Mouse (Mus musculus) embryonic facial prominence, embryonic 15.5 days (tissue): ENCODE data around the gene S1pr4. TPM values are rescaled to one million over a fixed set of nuclear protein-coding genes. Genes with fewer than 3 reads are reported as not detected.

Experiments used
- ATAC-seq: fragments of 200-750 bp; cut with Nextera tagmentation; 2 replicates; pipeline ENCODE4 v1.8.0; 2017; ENCODE audit warnings: low read depth, moderate TSS enrichment; ENCODE audit not compliant: insufficient number of reproducible peaks, low FRiP score, low TSS enrichment
- H3K27ac ChIP-seq: fragments of 300-500 bp; sonication (generic); replicated peaks from 2 replicates; pipeline ENCODE4 v1.5.1; 2015; ENCODE audit warnings: mild to moderate bottlenecking, inconsistent platforms
- H3K27me3 ChIP-seq: fragments of 300-500 bp; sonication (generic); 2 replicates; pipeline ENCODE4 v1.6.1; 2015; ENCODE audit warnings: inconsistent platforms
- H3K36me3 ChIP-seq: fragments of 300-500 bp; sonication (generic); 2 replicates; pipeline ENCODE4 v1.6.1; 2015; ENCODE audit warnings: mild to moderate bottlenecking, inconsistent platforms
- H3K4me1 ChIP-seq: fragments of 300-500 bp; sonication (generic); 2 replicates; pipeline ENCODE4 v1.6.1; 2015; ENCODE audit warnings: inconsistent platforms
- H3K4me2 ChIP-seq: fragments of 300-500 bp; sonication (generic); replicated peaks from 2 replicates; pipeline ENCODE4 v1.6.1; 2015; ENCODE audit warnings: mild to moderate bottlenecking, inconsistent platforms
- H3K4me3 ChIP-seq: fragments of 300-500 bp; sonication (generic); replicated peaks from 2 replicates; pipeline ENCODE4 v1.5.1; 2015; ENCODE audit warnings: mild to moderate bottlenecking, inconsistent platforms
- H3K9ac ChIP-seq: fragments of 300-500 bp; sonication (generic); 2 replicates; pipeline ENCODE4 v1.6.1; 2015; ENCODE audit warnings: inconsistent platforms
- H3K9me3 ChIP-seq: fragments of 300-500 bp; sonication (generic); replicated peaks from 2 replicates; pipeline ENCODE4 v1.6.1; 2016; ENCODE audit warnings: inconsistent platforms
- WGBS: fragments of 180-500 bp; shearing (Covaris S2); methylation state at CpG from one replicate; pipeline ENCODE4 v1.1.7; 2015; 5-methylcytosine and 5-hydroxymethylcytosine counted together
- polyA plus RNA-seq: library from polyadenylated mRNA; unstranded; fragments of >200 nt; fragmentation: Nextera tagmentation; extraction: Ambion mirVana; gene quantifications from 2 replicates; pipeline ENCODE4 v1.2.1, GENCODE M21; 2015

S1pr4 gene
- polyA plus RNA-seq, 1 experiment from 2014 or later, result 1.1 TPM

- WGBS, result 73% methylated on average over 23 of the region's 23 CpGs
Measured at GRCm38 (mm10) chr10:81499250-81499901, 556 bp downstream of the S1pr4 start.

GRCm38 (mm10) chr10:81498316-81499249 is 1.3 kb downstream of the S1pr4 start:
- H3K9ac ChIP-seq, result no peak overlapping the region

More at GRCm38 (mm10) chr10:81499250-81499901, 556 bp downstream of the S1pr4 start:
- H3K4me1 ChIP-seq, result peaks cover 26% of the 10 kb centered on the region
- no peak overlapping the region for H3K4me2 ChIP-seq
- peaks cover 4% of the 10 kb centered on the region; the same call in 1 of the 2 replicates for H3K27me3 ChIP-seq
- no peak overlapping the region for H3K27ac ChIP-seq
- ATAC-seq, result no peak
- no peak overlapping the region for H3K4me3 ChIP-seq
- H3K9me3 ChIP-seq, result no peaks in the 10 kb centered on the region
- H3K36me3 ChIP-seq, result no peaks in the 10 kb centered on the region
- no peak overlapping the region for H3K9ac ChIP-seq

GRCm38 (mm10) chr10:81497401-81498270 is 2.3 kb downstream of the S1pr4 start:
- Histone ChIP-seq H3K27me3 (no peaks in the 10 kb centered on the region), H3K9me3 (no peaks in the 10 kb centered on the region), H3K36me3 (peaks cover 12% of the 10 kb centered on the region), H3K4me1 (peaks cover 27% of the 10 kb centered on the region), H3K4me2 (no peak overlapping the region), H3K27ac (no peak overlapping the region), H3K9ac (no peak overlapping the region), H3K4me3 (no peak overlapping the region)
- 83% methylated on average over 17 of the region's 17 CpGs for WGBS
- ATAC-seq, result no peak

More at GRCm38 (mm10) chr10:81498316-81499249, 1.3 kb downstream of the S1pr4 start:
- WGBS, result 83% methylated on average over 38 of the region's 38 CpGs
- H3K9me3 ChIP-seq, result no peaks in the 10 kb centered on the region
- ATAC-seq, result no peak
- H3K27me3 ChIP-seq, result peaks cover 1% of the 10 kb centered on the region; the same call in 1 of the 2 replicates
- no peak overlapping the region for H3K4me2 ChIP-seq
- H3K27ac ChIP-seq, result no peak overlapping the region
- peaks cover 31% of the 10 kb centered on the region for H3K4me1 ChIP-seq
- 0 out of 2 replicates have a peak, but pooled peaks cover 4% of the 10 kb centered on the region for H3K36me3 ChIP-seq
- H3K4me3 ChIP-seq, result no peak overlapping the region

- no peaks in the 10 kb centered on the region for H3K27me3 ChIP-seq
- peaks cover 25% of the 10 kb centered on the region for H3K4me1 ChIP-seq
- H3K27ac ChIP-seq, result peak overlapping the region; percentile 81; the same call in 1 of the 2 replicates
- no peak for ATAC-seq
- no peaks in the 10 kb centered on the region for H3K9me3 ChIP-seq
- H3K36me3 ChIP-seq, result peaks cover 18% of the 10 kb centered on the region
- peak overlapping the region; percentile 37; the same call in 1 of the 2 replicates for H3K9ac ChIP-seq
- H3K4me2 ChIP-seq, result peak overlapping the region; percentile 41
- 30% methylated on average over 4 of the region's 4 CpGs for WGBS
- peak overlapping the region; percentile 74 for H3K4me3 ChIP-seq
Measured at GRCm38 (mm10) chr10:81496969-81497368, 3.0 kb downstream of the S1pr4 start.

DNA sequence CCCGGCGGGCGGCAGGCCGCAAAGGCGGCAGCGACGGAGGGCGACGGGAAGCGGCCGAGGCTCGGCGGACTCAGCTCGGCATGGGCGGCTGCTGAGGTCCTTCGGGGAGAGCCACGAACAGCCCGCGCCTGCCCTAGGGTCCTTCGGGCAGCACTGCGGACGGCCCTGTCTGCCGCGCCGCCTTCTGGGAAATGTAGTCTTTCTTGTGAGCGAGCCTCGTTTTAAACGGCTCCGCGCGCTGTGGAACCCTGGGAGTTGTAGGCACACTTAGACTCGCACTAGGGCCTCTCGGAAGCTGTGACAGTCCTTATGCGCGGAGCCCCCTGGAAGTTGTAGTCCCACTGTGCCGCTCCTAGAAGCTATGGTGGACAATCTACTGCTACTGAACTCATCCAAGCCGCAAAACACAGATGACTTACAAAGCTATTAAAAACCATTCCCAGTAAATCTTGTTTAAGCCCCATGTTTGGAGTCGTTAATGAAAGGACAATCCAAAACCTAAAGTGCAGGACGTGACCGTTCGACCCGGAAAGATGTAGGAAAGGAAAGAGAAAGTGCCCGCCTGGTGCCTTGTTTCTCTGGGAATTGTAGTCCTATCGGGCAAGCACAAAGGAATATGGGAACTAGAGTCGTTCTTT is 3.5 kb downstream of the S1pr4 start, which contains the start of gene Ncln:
TSS of gene Ncln (minus strand) at position 129 of the 638 bp plus-strand sequence.
- H3K4me1 ChIP-seq, result peaks cover 25% of the 10 kb centered on the region
- H3K4me3 ChIP-seq, result peak within 1 kb of the TSS; percentile 74
- H3K9me3 ChIP-seq, result no peaks in the 10 kb centered on the region
- under 1% methylated on average over 42 of the region's 45 CpGs for WGBS
- peak within 1 kb of the TSS; percentile 81 for H3K27ac ChIP-seq
- no peaks in the 10 kb centered on the region for H3K27me3 ChIP-seq
- peak; percentile 96 for ATAC-seq
- H3K4me2 ChIP-seq, result peak within 1 kb of the TSS; percentile 96
- peak within 1 kb of the TSS; percentile 81 for H3K9ac ChIP-seq
- peaks cover 24% of the 10 kb centered on the region for H3K36me3 ChIP-seq

DNA sequence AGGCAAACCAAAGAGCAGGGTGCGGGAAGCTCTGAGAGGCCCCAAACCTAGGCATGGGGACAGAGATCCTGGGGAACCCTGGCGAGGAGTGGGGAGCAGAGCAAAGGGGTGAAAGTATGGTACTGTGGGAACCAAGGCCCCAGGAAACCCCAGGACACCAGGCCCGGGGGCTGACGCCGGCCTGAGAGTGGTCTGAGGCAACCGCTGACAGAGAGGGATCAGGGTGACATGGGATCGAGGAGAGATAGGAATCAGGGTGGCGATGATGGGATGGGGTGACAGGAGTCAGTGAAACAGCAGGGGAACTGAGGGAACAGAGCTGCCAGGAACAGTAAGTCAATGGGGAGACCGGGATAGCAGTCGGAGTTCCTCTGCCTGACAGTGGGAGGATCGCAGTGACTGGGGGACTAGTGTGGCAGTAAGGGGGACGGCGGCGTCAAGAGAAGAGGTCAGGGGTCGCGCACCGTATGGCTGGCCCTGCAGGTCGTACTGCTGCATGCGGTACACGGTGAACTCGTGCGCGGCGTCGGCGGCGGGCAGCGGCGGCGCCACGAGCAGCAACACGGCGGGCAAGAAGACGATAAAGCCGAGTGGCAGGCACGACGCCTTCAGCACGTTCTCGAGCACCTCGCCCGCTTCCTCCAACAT is 4.2 kb downstream of the S1pr4 start:
- ATAC-seq, result peak; percentile 13
- WGBS, result 2% methylated on average over 41 of the region's 41 CpGs
- Histone ChIP-seq H3K36me3 (peaks cover 31% of the 10 kb centered on the region), H3K27ac (peak overlapping the region; percentile 31; the same call in 1 of the 2 replicates), H3K27me3 (no peaks in the 10 kb centered on the region), H3K4me2 (peak overlapping the region; percentile 96), H3K9ac (peak overlapping the region; percentile 81), H3K4me3 (peak overlapping the region; percentile 74), H3K9me3 (no peaks in the 10 kb centered on the region), H3K4me1 (peaks cover 25% of the 10 kb centered on the region)

DNA sequence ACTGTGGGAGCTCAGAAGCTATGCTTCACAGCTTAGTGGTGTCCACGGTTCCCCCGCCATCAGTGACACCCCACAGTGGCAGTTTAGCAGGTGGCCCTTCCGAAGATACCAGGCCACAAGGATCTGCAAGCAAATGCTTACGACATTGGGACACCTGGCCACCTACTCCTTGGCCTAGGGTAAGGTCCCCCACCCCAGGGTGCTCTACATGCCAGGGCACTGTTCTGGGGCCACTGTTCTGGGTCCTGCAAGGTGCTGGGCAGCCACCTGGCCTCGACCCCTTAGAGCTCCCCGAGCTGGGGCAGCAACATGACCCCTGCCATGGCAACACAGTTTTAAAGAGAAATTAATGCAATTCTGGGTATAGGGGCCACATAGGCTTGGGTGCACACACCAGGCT is 4.8 kb downstream of the S1pr4 start:
- peaks cover 37% of the 10 kb centered on the region for H3K36me3 ChIP-seq
- ATAC-seq, result no peak
- WGBS, result 76% methylated on average over 6 of the region's 6 CpGs

DNA sequence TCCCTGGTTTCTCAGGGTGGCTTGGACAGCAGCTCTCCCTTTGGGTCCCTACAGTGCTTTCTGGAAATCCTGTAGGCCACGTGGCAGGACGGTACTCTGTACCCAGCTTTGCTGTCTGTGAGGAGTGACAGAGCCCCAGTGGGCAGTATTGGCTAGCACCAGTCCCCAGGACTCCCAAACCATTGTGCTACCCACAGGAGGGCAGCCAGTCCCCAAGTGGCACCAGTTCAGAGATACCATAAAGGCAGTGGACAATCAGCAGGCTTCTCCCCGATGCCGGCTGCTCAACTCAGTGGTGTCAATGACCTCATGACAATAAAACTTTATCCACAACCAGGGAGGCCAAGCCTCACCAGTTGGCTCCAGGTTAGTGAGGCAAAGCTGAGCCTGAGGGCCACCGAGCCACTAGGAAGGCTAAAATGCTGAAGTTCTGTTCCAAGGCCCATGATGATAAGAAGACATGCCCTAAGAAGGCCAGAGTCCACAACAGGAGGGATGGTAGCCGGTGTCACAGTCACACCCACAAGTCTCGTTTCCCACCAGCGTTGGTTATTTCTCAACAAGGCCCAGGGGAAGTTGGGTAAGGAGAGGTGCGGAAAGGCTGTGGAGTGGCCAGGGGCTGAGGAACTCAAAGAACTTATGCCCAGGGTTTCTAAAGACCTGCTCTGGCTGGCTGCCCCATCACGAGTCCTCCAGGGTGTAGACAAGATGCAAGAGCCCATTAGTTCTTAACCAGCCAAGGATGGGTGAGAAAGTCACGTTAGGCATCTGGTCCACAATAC is 5.5 kb downstream of the S1pr4 start:
- Histone ChIP-seq H3K9ac (no peak overlapping the region), H3K4me1 (peaks cover 25% of the 10 kb centered on the region), H3K4me3 (peak overlapping the region; percentile 74), H3K27me3 (no peaks in the 10 kb centered on the region), H3K27ac (no peak overlapping the region), H3K9me3 (no peaks in the 10 kb centered on the region), H3K36me3 (peaks cover 44% of the 10 kb centered on the region), H3K4me2 (peak overlapping the region; percentile 96)
- WGBS, result 85% methylated on average over 11 of the region's 11 CpGs
- ATAC-seq, result no peak

More for the DNA sequence above, 4.8 kb downstream of the S1pr4 start:
- no peak overlapping the region; the same call in 1 of the 2 replicates for H3K27ac ChIP-seq
- H3K4me1 ChIP-seq, result peaks cover 25% of the 10 kb centered on the region
- no peaks in the 10 kb centered on the region for H3K27me3 ChIP-seq
- peak overlapping the region; percentile 74 for H3K4me3 ChIP-seq
- peak overlapping the region; percentile 81 for H3K9ac ChIP-seq
- peak overlapping the region; percentile 96 for H3K4me2 ChIP-seq
- no peaks in the 10 kb centered on the region for H3K9me3 ChIP-seq

DNA sequence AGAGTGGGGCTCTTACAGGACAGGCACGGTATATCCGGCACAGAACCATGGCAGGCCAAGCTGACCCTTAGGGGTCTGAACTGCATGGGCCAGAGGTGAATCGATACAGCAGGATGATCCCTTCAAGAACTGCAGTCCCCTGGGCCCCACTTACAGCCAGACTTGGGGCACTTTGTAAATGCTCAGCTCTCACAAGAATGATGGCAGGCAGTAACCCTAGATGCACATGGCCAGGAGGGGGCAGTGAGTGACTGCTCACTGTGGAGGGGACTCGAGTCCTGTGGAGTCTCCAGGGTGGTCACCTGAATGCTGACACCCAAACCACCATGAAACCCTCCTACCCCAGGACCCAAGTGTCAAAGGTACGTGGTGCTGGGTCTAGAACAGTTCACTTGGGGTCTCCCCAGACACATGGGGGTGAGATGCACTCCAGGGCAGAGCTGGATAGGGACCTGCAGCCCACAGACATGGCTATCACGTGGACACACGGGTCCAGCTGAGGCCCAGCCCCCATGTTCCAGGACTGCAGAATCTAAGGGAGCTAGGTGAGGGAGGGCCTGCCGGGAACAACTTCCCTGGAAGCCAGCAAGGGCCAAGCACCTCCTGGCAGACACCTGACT is 6.2 kb downstream of the S1pr4 start:
- Histone ChIP-seq H3K4me2 (no peak overlapping the region), H3K9me3 (no peaks in the 10 kb centered on the region), H3K36me3 (peaks cover 50% of the 10 kb centered on the region), H3K27me3 (no peaks in the 10 kb centered on the region), H3K4me1 (peaks cover 25% of the 10 kb centered on the region), H3K9ac (no peak overlapping the region), H3K4me3 (no peak overlapping the region), H3K27ac (no peak overlapping the region)
- 83% methylated on average over 8 of the region's 8 CpGs for WGBS
- no peak for ATAC-seq
